Mouse (Mus musculus): ENCODE measurements at regions not wholly inside any gene's neighbourhood (a gene's known extent, or its start where the extent isn't known, plus 50 kb on each side); places are given as distances from the start of the nearest gene placed in this dataset.
"Not testable (repeated sequence)": the region's sequence is repeated elsewhere in the genome, so short reads cannot be mapped to it uniquely, and the experiment has no call there.

DNA sequence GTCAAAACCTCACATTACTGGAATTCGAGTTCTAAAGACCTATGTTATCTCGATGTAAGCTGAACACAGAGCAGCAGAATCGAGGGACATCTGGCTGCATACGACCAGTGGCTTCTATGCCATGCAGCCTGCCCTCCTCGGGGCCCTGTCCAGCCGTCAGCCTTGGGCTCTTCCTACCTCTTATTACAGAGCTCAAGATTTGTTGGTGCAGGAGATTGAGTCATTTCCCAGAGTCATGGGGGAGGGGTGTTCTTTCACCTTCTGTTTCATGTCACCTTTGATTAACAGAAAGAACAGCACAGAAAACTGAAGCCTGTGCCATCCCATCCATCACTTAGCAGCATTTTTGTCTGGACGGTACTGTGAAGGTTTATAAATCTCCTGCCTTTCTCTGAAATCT is 52.1 kb downstream of the Sst start:
- 0 out of 2 replicates have a peak, but pooled peaks have one; percentile 12 for ATAC-seq (replicated peaks; ENCODE audit: low read depth, poor library complexity, severe bottlenecking)

DNA sequence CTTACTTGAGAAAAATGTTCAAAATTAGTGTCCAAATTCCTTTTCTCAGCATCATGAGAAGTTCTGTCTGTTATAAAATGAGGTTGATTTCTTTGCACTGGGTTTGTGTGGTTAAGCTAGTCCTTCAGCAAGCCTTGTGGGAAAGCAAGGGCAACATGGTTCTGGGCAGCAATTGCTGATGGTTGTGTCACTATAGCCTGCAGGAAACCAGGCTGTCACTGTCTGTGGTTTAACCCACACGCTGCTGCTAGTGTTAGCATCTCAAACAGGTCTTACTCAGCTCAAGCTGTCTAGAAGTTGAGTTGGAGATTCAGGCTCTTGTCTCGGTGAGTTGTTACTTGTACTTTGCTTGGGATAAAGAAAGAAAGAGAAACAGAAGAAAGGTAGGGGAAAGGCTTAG is 52.6 kb downstream of the Sst start:
- peak; percentile 91 for ATAC-seq (replicated peaks; ENCODE audit: low read depth, poor library complexity, severe bottlenecking)

DNA sequence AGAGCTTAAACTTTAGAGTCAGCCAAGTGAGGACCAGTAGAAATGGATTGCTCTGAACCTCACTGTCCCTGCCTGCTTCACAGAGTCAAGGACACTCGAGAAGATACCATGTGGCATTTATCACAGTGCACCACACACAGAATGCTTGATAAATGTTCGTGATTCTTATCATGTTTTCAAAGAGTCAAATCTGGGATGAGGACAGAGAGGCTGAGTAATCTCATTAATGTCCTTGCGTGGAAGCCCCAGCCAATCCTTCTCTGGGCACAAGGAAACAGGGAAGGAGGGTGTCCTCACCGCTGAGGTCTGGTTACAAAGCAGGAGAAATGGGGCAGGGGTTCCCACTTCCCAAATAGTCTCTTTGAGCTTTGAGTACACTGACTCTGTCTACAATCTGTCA is 55.8 kb downstream of the Sst start:
- ATAC-seq (replicated peaks; ENCODE audit: low read depth, poor library complexity, severe bottlenecking): no peak

DNA sequence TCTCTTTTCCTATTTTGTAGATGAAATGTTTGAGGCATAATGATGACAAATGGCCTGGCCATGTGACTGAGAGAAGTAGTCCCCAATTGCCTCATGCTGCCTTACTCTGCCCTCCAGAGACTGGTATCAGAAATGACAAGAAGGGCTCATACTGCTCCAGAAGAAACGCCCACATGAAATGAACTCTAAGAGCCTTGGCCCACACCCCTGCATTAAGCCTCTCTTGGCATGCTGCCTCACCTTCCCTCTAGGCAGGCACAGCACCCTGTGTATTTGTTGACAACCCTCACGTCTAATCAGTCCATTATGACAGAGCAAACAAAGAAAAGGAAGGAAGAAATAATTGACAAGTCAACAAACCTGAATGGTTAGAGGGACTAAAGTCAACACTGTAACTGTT is 57.2 kb downstream of the Sst start:
- no peak for ATAC-seq (replicated peaks; ENCODE audit: low read depth, poor library complexity, severe bottlenecking)

DNA sequence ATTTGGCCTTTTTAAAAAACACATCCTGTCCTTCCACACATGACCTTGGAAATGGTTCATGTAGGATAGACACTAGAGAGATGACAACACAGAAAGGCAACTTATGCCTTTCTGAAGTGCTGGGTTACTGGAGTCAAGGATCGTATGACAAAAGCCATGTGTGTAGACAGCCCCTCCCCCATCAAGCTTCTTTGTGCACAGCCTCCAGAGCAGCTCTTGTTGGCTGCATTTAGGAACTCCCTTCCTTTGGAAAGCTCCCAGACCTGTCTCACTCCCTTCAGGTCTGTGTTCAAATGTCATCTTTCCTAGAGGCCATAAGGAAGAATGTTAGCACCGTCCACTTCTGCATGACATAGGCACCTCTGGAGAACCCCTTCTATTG is 57.7 kb downstream of the Sst start:
- no peak for ATAC-seq (replicated peaks; ENCODE audit: low read depth, poor library complexity, severe bottlenecking)

DNA sequence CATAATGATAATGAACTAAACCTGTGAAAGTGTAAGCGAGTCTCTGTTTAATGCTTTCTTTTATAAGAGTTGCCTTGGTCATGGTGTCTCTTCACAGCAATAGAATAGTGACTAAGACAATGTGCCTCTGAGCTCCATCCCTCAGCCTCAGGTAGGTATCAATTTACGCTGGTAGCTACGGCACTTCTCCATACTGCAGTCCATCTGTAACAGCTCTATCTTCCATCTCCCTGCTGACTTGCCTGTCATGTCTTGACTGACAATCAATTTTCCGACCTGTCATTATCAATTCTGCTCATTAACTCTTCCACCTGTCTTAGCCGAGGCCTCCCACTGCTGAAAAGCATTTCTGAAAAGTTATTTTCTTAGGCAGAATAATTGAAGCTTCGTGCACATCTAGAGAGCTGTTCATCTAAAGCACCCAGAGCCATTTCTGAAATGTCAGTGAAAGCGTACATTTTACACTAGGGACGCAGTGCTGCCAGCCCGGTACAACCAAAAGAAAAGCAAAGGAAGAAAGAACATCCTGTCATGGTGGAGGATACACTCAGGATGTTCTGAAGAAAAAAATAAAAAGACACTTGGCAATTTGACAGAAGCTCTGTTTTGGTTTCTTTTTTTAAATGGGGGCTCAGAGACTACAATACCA is 58.2 kb downstream of the Sst start:
- no peak for ATAC-seq (replicated peaks; ENCODE audit: low read depth, poor library complexity, severe bottlenecking)

DNA sequence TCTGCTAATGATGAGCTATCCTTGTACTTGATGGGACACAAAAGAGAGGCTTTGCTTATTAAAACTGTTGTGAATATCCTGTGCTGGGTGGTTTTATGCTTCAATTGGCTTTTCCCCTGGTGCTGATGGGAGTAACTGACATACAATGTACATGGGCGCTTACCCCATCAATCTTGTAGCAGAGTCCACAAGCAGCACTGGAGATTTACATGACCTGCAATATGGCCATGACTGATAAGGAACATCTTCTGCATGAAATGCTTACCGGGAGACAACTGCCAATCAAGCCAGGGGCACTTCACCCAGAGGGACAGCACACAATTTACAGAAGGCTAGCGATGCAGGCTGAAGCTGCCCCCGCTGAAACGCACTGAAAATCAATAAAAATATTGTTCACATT is 65.1 kb downstream of the Sst start:
- ATAC-seq (replicated peaks; ENCODE audit: low read depth, poor library complexity, severe bottlenecking): no peak

DNA sequence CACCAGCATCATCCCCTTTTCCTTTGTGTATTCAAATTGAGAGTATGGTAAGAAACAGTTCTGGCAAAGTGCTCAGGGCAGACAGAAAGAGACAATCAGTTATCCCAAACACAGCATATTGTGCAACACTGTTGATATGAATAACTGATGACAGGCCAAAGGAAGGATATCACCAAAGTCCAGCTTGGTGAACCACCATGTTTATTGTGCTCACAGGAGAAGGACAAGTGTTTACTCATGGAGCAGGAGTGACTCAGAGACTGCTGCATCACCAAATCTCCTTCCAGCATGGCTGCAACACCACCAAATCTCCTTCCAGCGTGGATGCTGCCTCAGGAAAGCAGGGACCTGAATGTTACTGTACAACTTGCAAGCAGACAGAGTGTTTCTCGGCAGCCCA is 105.5 kb downstream of the Sst start:
- ATAC-seq (replicated peaks; ENCODE audit: low read depth, poor library complexity, severe bottlenecking): no peak

DNA sequence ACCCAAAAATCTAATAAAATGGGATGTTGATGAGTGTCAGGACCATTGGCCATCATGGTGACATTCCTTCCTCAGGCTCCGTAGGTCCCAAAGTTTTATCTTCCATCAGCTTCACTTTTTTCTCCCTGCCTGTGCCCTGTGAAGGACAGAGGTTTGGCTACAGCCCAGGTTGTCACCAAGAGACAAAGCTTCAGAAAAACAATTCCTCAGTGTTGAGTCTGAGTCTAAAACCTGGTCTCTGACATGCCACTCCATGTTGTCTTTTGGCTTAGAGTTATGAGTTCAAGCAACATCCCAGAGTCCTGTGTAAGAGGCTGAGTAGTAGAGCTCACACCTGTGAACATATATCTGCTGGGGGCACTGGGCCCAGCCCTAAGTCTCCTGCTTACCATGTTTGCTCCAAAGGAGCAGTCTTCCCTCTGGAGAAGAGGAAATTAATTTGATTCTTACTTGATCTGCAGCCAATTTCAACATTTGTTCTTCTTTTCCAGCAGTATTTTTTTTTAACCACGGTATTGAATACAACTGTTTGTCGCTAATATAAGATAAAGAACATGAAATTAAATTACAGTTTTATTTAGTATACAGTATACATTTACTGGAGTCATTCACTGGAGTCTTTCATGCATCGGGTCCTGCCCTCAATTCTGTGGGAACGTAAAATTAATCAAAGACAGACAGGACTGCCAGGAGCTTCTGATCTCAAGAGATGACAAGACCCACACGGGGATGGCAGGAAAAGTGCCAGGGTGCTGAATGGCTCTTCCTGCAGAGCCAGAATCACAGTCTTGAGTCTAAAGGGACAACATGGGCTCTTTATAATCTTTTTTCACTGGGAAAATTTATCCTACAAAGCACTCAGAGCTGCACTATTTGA is 106.5 kb downstream of the Sst start:
- no peak for ATAC-seq (replicated peaks; ENCODE audit: low read depth, poor library complexity, severe bottlenecking)

DNA sequence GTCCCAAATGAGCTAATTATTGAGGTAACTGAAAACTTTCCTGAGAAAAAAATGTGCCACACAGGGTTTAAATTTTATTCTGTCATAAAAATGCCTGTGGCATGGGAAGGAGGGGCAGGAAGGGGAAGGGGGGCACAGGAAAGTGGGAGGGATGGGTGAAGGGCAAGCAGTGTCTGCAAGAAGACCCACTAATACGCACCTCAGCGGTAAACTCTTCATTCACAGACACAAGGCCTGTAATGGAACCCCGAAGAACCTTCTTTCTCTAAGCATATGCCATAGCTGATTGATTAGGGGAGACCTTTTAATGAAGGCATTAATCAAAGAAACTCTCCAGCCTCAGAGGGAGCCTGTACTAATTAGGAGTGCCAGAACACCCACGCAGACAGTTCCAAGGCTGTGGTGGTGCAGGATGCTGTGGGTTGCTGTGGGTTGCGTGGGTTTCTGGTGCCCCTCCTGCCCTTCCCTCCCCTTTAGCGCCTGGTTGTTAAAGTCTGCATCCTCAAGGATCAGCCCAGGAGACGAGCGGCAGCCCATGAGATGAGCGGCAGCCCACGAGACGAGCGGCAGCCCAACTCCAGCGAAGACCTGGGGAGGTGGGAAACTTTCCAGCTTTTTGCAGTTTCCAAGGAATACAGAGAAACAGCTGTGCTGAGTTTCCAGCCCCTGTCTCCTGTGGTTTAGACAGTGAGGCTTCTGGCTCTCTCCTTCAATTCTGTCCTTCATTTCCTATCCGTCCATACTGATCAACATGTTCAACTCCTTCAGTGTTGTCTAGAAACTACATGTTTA is 110.1 kb downstream of the Sst start:
- no peak; the same call in 1 of the 2 replicates for ATAC-seq (replicated peaks; ENCODE audit: low read depth, poor library complexity, severe bottlenecking)

DNA sequence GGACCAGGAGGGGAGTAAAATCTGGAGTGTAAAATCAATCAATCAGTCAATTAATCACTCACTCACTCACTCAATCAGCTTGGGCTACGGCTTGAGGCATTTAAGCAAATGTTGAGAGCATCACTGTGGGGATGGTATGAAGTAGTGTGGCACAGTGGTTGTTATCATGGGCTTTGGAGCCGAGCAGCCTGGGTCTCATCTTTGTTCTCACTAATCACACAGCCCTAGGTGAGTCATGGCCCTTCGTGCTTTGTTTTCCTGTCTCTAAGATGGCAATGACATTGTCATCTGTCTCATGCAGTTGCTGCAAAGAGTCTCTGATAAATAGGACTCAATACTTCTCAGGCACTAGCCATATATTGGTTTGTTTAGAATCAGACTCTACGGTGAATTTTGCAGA is 112.9 kb downstream of the Sst start:
- ATAC-seq (replicated peaks; ENCODE audit: low read depth, poor library complexity, severe bottlenecking): no peak

DNA sequence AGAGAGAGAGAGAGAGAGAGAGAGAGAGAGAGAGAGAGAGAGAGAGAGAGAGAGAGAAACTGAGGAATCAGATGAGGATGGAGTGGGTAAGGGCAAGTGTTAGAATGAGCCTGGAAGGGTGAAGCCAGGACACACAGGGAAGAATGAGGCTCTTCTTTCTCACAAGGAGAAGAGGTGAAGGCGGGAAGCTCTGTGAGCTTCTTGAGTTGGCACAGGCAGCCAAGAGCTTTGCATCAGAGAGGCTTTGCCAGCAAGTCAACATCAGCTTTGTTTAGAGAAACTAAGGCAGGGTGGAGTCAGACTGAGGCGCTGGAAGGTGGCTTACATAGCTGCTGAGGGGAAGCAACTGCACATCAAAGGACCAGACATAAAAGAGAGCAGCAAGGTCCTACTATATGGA is 113.7 kb downstream of the Sst start:
- no peak for ATAC-seq (replicated peaks; ENCODE audit: low read depth, poor library complexity, severe bottlenecking)

DNA sequence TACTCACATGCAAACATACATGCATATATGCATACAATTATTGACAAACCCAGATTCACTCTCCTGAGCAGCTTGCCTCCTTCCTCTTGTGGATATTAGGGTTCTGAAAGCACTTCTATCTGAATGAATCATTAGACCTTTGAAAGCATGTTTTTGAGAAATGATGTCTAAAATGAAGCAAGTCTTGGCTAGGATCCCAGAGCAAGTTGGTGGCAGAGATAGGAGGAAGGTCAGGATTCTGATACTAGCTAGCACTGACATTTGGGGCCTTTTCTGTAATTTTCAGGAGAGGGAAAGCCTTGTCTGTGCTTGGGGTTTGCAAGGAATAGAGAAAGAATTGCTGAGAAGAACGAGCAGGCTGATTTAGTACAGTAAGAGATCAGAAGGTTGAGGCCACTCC is 114.3 kb downstream of the Sst start:
- ATAC-seq (replicated peaks; ENCODE audit: low read depth, poor library complexity, severe bottlenecking): no peak

DNA sequence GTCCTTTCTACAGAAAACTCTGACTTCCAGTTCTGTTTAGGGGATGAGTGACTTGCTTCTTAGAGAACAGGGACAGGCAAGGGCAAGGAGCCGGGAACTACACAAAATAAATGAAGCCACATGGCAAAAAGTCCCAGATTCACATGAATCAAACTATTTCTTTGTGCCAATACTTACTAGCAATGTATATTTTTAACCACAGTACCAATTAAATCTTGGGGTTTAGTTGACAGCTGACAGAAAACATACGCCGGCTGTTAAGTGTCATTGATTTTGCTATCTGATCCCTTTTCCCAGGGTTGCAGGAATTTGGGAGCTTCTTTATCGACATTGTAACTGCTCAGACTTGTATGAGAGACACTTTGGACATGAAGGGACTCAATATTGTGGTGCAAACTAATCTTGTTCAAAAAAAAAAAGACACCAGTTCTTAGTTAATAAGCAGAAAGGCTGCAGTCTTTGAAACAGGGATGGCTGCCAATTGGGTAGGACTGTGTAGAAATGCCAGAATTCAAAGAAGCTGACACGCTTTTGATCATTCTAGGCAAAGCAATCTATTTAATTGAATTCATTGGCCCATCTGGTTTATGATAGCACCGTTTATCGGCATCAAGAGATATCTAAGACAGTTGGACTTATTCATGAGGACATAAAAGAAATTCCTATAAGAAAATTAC is 132.5 kb downstream of the Sst start:
- ATAC-seq (replicated peaks; ENCODE audit: low read depth, poor library complexity, severe bottlenecking): no peak

DNA sequence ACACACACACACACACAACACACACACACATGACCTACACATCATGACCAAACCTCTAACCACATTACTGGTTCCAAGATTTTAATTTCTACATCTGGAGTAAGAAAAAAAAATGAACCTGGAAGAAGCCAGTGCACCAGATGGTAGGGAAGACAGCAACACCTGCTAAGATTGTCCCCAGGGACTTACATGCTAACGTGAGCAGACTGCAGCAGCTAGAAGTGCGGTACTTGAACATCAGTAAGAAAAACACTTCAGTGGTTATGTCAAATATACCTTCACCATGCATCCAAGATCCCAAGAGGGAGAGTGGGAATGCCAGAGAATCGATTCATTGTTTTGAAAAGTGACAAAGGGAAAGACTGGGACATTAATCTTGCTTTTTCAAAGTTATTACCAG is 153.7 kb downstream of the Sst start:
- ATAC-seq (replicated peaks; ENCODE audit: low read depth, poor library complexity, severe bottlenecking): no peak

DNA sequence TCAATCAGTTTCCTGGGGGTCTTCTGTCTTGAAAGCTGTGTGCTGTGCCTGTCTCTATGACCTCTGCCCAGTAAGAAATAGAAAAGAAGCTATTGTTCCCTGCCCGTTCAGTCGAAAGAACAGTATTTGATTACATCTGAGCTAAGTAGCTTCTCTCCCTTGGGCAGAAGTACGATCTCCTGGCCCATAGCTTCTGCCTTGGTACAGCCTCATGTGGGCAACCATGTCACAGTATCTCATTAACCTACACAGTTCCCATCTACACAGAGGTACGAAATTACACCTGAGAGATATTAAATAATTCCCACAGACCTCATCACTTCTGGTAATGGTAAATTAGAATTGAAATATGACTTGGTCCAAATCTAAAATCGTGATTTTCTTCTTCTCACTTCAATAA is 155.0 kb downstream of the Sst start:
- ATAC-seq (replicated peaks; ENCODE audit: low read depth, poor library complexity, severe bottlenecking): no peak

DNA sequence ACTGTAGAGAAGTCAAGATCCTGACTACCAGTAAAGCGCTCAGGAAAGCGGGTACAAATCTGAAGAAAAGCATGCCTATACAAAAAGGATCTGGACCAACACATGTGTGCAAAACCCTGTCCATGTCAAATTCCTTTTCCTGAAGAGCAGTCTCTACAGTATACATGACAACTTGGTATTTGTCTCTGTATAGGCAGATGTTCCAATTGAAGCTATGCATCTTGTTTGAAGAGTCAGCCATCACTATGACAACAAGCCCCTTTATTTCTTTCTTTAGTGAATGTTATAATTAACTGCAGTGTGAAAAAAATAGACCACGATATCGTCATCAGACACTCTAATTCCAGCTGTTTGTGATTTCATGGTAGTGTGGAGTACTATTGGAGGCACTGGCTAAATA is 164.2 kb downstream of the Sst start:
- no peak for ATAC-seq (replicated peaks; ENCODE audit: low read depth, poor library complexity, severe bottlenecking)

DNA sequence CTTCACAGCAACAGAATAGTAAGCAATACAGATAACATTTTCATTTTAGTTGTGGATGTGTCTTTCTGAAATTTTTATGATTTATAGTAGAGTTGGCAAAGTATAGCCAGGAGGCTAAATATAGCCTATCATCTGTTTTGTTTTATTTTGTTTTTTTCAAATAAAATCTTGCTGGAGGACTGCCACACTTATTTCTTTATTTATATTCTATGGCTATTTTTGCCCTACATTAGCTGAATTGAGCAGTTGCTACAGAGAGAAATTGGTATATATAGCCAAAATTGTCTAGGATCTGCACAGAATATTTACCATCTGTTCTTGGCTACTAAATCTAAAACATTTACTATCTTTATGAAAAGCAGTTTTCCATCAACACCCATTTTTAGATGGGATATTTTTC is 169.0 kb downstream of the Sst start:
- ATAC-seq (replicated peaks; ENCODE audit: low read depth, poor library complexity, severe bottlenecking): no peak

DNA sequence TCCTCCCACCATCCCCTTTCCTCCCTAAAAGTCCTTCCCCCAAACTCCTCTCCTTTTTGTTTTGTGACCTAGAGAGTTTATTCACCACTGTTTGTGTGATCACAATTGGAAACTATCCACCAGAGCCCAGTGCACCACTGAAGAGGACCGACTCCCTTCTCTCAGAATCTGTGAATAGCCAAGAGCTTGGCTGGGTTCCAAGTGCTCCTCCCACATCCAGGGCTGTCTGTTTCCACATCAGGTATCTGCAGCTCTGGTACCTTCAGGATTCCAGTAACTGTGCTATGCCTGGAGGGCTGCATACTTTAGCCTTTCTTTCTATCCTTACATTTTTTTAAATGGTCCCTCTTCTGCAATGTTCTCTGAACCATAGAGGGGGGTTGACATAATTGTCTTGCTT is 180.5 kb upstream of the Masp1 start:
- ATAC-seq (replicated peaks; ENCODE audit: low read depth, poor library complexity, severe bottlenecking): no peak

DNA sequence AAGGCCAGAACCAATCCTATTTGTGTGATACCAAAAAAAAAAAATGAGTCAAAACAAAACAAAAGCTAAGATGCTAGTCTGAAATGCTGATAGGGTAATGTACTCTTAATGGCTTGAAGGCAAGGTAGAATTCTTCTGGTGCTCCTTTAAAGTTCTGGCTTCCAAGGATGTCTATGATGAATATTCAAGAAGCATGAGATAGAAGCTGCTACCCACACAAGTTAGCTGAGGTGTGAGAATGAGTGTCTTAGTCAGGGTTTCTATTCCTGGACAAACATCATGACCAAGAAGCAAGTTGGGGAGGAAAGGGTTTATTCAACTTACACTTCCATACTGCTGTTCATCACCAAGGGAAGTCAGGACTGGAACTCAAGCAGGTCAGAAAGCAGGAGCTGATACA is 173.6 kb upstream of the Masp1 start:
- not testable (repeated sequence) for ATAC-seq (replicated peaks; ENCODE audit: low read depth, poor library complexity, severe bottlenecking)

DNA sequence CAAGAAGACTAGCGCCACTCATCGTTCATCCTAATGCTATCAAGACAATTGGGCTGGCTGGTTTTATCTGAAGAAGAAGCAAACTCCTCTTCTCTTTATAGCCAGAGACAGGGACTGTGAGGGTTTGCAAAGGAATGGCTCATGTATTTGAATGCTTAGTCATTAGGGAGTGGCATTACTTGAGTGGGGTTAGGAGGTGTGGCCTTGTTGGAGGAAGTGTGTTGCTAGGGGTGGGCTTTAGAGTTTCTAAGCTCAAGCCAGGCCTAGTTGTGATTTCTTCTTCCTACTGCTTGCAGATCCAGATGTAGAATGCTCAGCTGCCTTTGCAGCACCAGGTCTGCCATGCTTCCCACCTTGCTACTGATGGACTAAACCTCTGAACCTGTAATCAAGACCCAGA is 169.4 kb upstream of the Masp1 start:
- no peak for ATAC-seq (replicated peaks; ENCODE audit: low read depth, poor library complexity, severe bottlenecking)

All from common myeloid progenitor, adult 5-6 weeks (primary cell).